ENCODE assay signal across 28 mouse cellular contexts in the genomic region with DNA sequence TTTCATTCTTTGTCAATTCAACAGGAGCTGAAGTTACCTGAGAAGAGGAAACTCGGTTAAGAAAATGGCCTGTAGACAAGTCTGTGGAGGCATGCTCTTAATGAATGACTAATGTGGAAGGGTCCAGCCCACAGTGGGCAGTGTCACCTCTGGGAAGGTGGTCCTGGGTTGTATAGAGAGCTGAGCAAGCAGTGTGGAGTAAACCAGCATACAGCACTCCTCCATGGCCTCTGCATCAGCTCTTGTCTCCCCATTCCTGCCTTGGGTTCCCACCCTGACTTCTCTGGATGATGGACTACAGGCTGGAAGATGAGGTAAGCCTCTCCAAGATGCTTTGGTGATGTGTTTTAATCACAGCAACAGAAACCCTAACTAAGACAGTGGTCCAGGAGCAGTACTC.
"Had no signal": no experiment of that assay in that cellular context is flagged by ENCODE, and none has a peak within 500 bp of the region (broad histone marks: within the 10 kb centered on the region; RNA-seq: fewer than 3 reads in every experiment).

No protein-coding gene starts in this region.

- H3K27ac ChIP-seq: embryonic facial prominence, embryonic 10.5 days; embryonic facial prominence, embryonic 12.5 days; embryonic facial prominence, embryonic 13.5 days; embryonic facial prominence, embryonic 15.5 days; forebrain, embryonic 10.5 days; forebrain, embryonic 12.5 days; forebrain, embryonic 13.5 days; forebrain, embryonic 15.5 days; gastrocnemius, adult 2 months; heart, adult 2 months had no signal

- H3K4me2 ChIP-seq: embryonic facial prominence, embryonic 12.5 days; embryonic facial prominence, embryonic 13.5 days; embryonic facial prominence, embryonic 15.5 days; forebrain, embryonic 12.5 days; forebrain, embryonic 13.5 days; forebrain, embryonic 15.5 days had no signal

- H3K4me3 ChIP-seq: embryonic facial prominence, embryonic 10.5 days; embryonic facial prominence, embryonic 12.5 days; embryonic facial prominence, embryonic 13.5 days; embryonic facial prominence, embryonic 15.5 days; erythroblast, embryonic 14.5 days; forebrain, embryonic 10.5 days; forebrain, embryonic 12.5 days; forebrain, embryonic 13.5 days; forebrain, embryonic 15.5 days; gastrocnemius, adult 2 months; heart, adult 2 months had no signal

- H3K27me3 ChIP-seq: embryonic facial prominence, embryonic 12.5 days; embryonic facial prominence, embryonic 13.5 days; embryonic facial prominence, embryonic 15.5 days; forebrain, embryonic 12.5 days; forebrain, embryonic 13.5 days; forebrain, embryonic 15.5 days had no signal

- H3K36me3 ChIP-seq: embryonic facial prominence, embryonic 10.5 days; embryonic facial prominence, embryonic 12.5 days; embryonic facial prominence, embryonic 13.5 days; embryonic facial prominence, embryonic 15.5 days; forebrain, embryonic 10.5 days; forebrain, embryonic 12.5 days; forebrain, embryonic 15.5 days had no signal

- H3K9ac ChIP-seq: embryonic facial prominence, embryonic 12.5 days; embryonic facial prominence, embryonic 13.5 days; embryonic facial prominence, embryonic 15.5 days; forebrain, embryonic 12.5 days; forebrain, embryonic 13.5 days; forebrain, embryonic 15.5 days; forebrain, postnatal 0 days had no signal

- DNase-seq: cerebellum, adult 2 months; cerebellum, adult 8-10 months; cerebellum, adult 9-10 months; cerebellum, adult 9-11 months; cerebellum, postnatal 10 days; cerebellum, postnatal 14 days; cerebellum, postnatal 25 days; cerebellum, postnatal 36 days; embryo, embryonic 11 days; forebrain, postnatal 0 days; gastrocnemius, adult 2 months; gastrocnemius, postnatal 10 days; gastrocnemius, postnatal 14 days; gastrocnemius, postnatal 25 days; gastrocnemius, postnatal 36 days; heart, adult 18-20 months; heart, adult 2 months had no signal

- ATAC-seq: forebrain, embryonic 13.5 days; forebrain, embryonic 14.5 days; forebrain, embryonic 15.5 days; forebrain, embryonic 16.5 days; forebrain, postnatal 0 days had no signal

- H3K9me3 ChIP-seq: embryonic facial prominence, embryonic 10.5 days; embryonic facial prominence, embryonic 12.5 days; embryonic facial prominence, embryonic 13.5 days; embryonic facial prominence, embryonic 15.5 days; forebrain, embryonic 10.5 days; forebrain, embryonic 12.5 days; forebrain, embryonic 13.5 days; forebrain, embryonic 15.5 days had no signal

- H3K4me1 ChIP-seq: forebrain, embryonic 10.5 days; forebrain, embryonic 12.5 days had no signal
